Mouse (Mus musculus) gonadal fat pad, adult 2 months (tissue): ENCODE data around the gene Ptrh2. TPM values are rescaled to one million over a fixed set of nuclear protein-coding genes. Genes with fewer than 3 reads are reported as not detected.
A peak's percentile ranks its signal among the peaks of the same experiment; 100 is the strongest.

ENCODE experiments used
- DNase-seq: peaks from one replicate; pipeline ENCODE4 v3.0.0-alpha.2; 2012; ENCODE audit warnings: low read depth
- polyA plus RNA-seq: library from polyadenylated mRNA; depleted of rRNA; stranded (reverse); fragments of >200 nt; gene quantifications from 2 replicates; pipeline ENCODE4 v1.2.3, GENCODE M21; 2012; rRNA removed

Ptrh2 gene
- 5.0 and 5.3 TPM in 2 replicates for polyA plus RNA-seq

- peak; percentile 79 for DNase-seq
Observed at GRCm38 (mm10) chr11:86683395-86684125, at the start of gene Ptrh2, which contains the start of gene Vmp1. Ptrh2 (plus strand) TSS chr11:86683985. Vmp1 (minus strand) TSS chr11:86683836.

GRCm38 (mm10) chr11:86634396-86634795 is 49.4 kb upstream of the Ptrh2 start:
- DNase-seq, result no peak

GRCm38 (mm10) chr11:86637697-86638096 is 46.1 kb upstream of the Ptrh2 start:
- DNase-seq, result no peak

GRCm38 (mm10) chr11:86641714-86642113 is 42.1 kb upstream of the Ptrh2 start:
- no peak for DNase-seq

- no peak for DNase-seq
Observed at GRCm38 (mm10) chr11:86644553-86644952, 39.2 kb upstream of the Ptrh2 start.

- no peak for DNase-seq
Observed at GRCm38 (mm10) chr11:86646136-86646834, 37.5 kb upstream of the Ptrh2 start.

GRCm38 (mm10) chr11:86646885-86647459 is 36.8 kb upstream of the Ptrh2 start:
- DNase-seq, result no peak

- no peak for DNase-seq
Observed at GRCm38 (mm10) chr11:86647706-86648447, 35.9 kb upstream of the Ptrh2 start.

- no peak for DNase-seq
Observed at GRCm38 (mm10) chr11:86649542-86649941, 34.2 kb upstream of the Ptrh2 start.

- DNase-seq, result no peak
Observed at GRCm38 (mm10) chr11:86650676-86651075, 33.1 kb upstream of the Ptrh2 start.

GRCm38 (mm10) chr11:86652578-86652979 is 31.2 kb upstream of the Ptrh2 start:
- DNase-seq, result no peak

- no peak for DNase-seq
Observed at GRCm38 (mm10) chr11:86653446-86653845, 30.3 kb upstream of the Ptrh2 start.

- DNase-seq, result no peak
Observed at GRCm38 (mm10) chr11:86654096-86654495, 29.7 kb upstream of the Ptrh2 start.

GRCm38 (mm10) chr11:86655671-86656070 is 28.1 kb upstream of the Ptrh2 start:
- no peak for DNase-seq

GRCm38 (mm10) chr11:86656849-86657567 is 26.8 kb upstream of the Ptrh2 start:
- DNase-seq, result no peak

GRCm38 (mm10) chr11:86657863-86658262 is 25.9 kb upstream of the Ptrh2 start:
- no peak for DNase-seq

- DNase-seq, result no peak
Observed at GRCm38 (mm10) chr11:86662986-86663895, 20.5 kb upstream of the Ptrh2 start.

- DNase-seq, result no peak
Observed at GRCm38 (mm10) chr11:86663977-86664376, 19.8 kb upstream of the Ptrh2 start.

- DNase-seq, result no peak
Observed at GRCm38 (mm10) chr11:86664406-86664805, 19.4 kb upstream of the Ptrh2 start.

GRCm38 (mm10) chr11:86667553-86667952 is 16.2 kb upstream of the Ptrh2 start:
- DNase-seq, result no peak
